Mouse (Mus musculus) inflammation-experienced regulatory T-cells (primary cell): ENCODE results near the gene Olfr910. TPM values are rescaled to one million over a fixed set of nuclear protein-coding genes. Genes with fewer than 3 reads are reported as not detected.

Source experiments
- polyA plus RNA-seq, 2 experiments: library from polyadenylated mRNA; unstranded; fragments of 100-300 nt; shearing (Covaris generic); gene quantifications; one replicate each; pipeline ENCODE4 v1.2.1; 2017

Gene Olfr910
- polyA plus RNA-seq: not detected

GRCm38 (mm10) chr9:38537549-38537948, at the start of gene Olfr910:
Olfr910 (plus strand) TSS chr9:38537849.

GRCm38 (mm10) chr9:38495501-38495900, 42.1 kb upstream of the Olfr910 start, which contains the start of gene Olfr907:
Olfr907 (plus strand) TSS chr9:38495801.

GRCm38 (mm10) chr9:38521280-38521679, 16.4 kb upstream of the Olfr910 start, which contains the start of gene Olfr911-ps1:
Olfr911-ps1 (plus strand) TSS chr9:38521580.

GRCm38 (mm10) chr9:38579878-38580277, 42.2 kb downstream of the Olfr910 start, which contains the start of gene Olfr912:
Olfr912 (plus strand) TSS chr9:38580178.

Other genes starting within 250 kb of the Olfr910 start
- not detected for gene Olfr896-ps1, start 246.7 kb upstream of the Olfr910 start, polyA plus RNA-seq
- gene Olfr25, start 208.8 kb upstream of the Olfr910 start, polyA plus RNA-seq: under 1 TPM in 1 of 2 experiments, not detected in 1; 0.10 TPM
- under 1 TPM in 1 of 2 experiments, not detected in 1; 0.42 TPM for gene Olfr898, start 189.4 kb upstream of the Olfr910 start, polyA plus RNA-seq
- under 1 TPM; 0.06 to 0.07 TPM for gene Olfr250, start 171.0 kb upstream of the Olfr910 start, polyA plus RNA-seq
- gene Olfr251, start 160.8 kb upstream of the Olfr910 start, polyA plus RNA-seq: under 1 TPM in 1 of 2 experiments, not detected in 1; 0.04 TPM
- 1 to 10 TPM in 1 of 2 experiments, under 1 TPM in 1; 0.22 to 2.0 TPM for gene Olfr147, start 136.2 kb upstream of the Olfr910 start, polyA plus RNA-seq
- under 1 TPM in 1 of 2 experiments, not detected in 1; 0.45 TPM for gene Olfr901, start 108.4 kb upstream of the Olfr910 start, polyA plus RNA-seq
- not detected for gene Olfr902, start 90.2 kb upstream of the Olfr910 start, polyA plus RNA-seq
- not detected for gene Olfr904, start 74.7 kb upstream of the Olfr910 start, polyA plus RNA-seq
- under 1 TPM; 0.29 to 0.84 TPM for gene Olfr905, start 66.7 kb upstream of the Olfr910 start, polyA plus RNA-seq
- not detected for gene Olfr906, start 50.8 kb upstream of the Olfr910 start, polyA plus RNA-seq
- not detected for gene Olfr907, start 42.0 kb upstream of the Olfr910 start, polyA plus RNA-seq
- 1 to 10 TPM in 1 of 2 experiments, under 1 TPM in 1; 0.11 to 3.0 TPM for gene Olfr911-ps1, start 16.3 kb upstream of the Olfr910 start, polyA plus RNA-seq
- under 1 TPM; 0.11 to 0.61 TPM for gene Olfr912, start 42.3 kb downstream of the Olfr910 start, polyA plus RNA-seq
- not detected for gene Olfr913, start 54.9 kb downstream of the Olfr910 start, polyA plus RNA-seq
- gene Olfr914, start 67.3 kb downstream of the Olfr910 start, polyA plus RNA-seq: under 1 TPM in 1 of 2 experiments, not detected in 1; 0.11 TPM
- under 1 TPM; 0.30 to 0.87 TPM for gene Olfr916, start 122.0 kb downstream of the Olfr910 start, polyA plus RNA-seq
- not detected for gene Olfr917, start 128.0 kb downstream of the Olfr910 start, polyA plus RNA-seq
- gene Olfr918, start 136.8 kb downstream of the Olfr910 start, polyA plus RNA-seq: under 1 TPM in 1 of 2 experiments, not detected in 1; 0.04 TPM
- not detected for gene Olfr919, start 165.8 kb downstream of the Olfr910 start, polyA plus RNA-seq
- 10 to 100 TPM; 36.6 to 44.6 TPM for gene Vwa5a, start 180.4 kb downstream of the Olfr910 start, polyA plus RNA-seq
- 1 to 10 TPM in 1 of 2 experiments, under 1 TPM in 1; 0.17 to 1.5 TPM for gene Olfr920, start 214.4 kb downstream of the Olfr910 start, polyA plus RNA-seq
- under 1 TPM in 1 of 2 experiments, not detected in 1; 0.09 TPM for gene Olfr921, start 235.2 kb downstream of the Olfr910 start, polyA plus RNA-seq